Mouse (Mus musculus): ENCODE data around the gene Gstm3.

GRCm38 (mm10) chr3:107964026-107964425 lies 5.1 kb downstream of the Gstm3 start:
- TF ChIP-seq EP300 (optimal IDR thresholded peaks at IDR 0.05), result no peak
- no peak for TF ChIP-seq CTCF (IDR thresholded peaks at IDR 0.05; ENCODE audit: low read depth)
